Mouse (Mus musculus): ENCODE measurements around the gene Insm2. TPM values are rescaled to one million over a fixed set of nuclear protein-coding genes. Genes with fewer than 3 reads are reported as not detected.

Insm2 gene
- total RNA-seq, 2 experiments from 2014 or later, result 0.37 to 0.49 TPM

- intact Hi-C loops (cut with DNase I), result no loop called here
- peak; percentile 6 to 37 for DNase-seq (ENCODE audit: low spot score in 2 of 2)
Observed at GRCm38 (mm10) chr12:55599639-55600502, 644 bp downstream of the Insm2 start.

GRCm38 (mm10) chr12:55600503-55600994 lies 1.3 kb downstream of the Insm2 start:
- no peak for DNase-seq (ENCODE audit: low spot score in 2 of 2)
- intact Hi-C loops (cut with DNase I), result no loop called here

- no peak for DNase-seq (ENCODE audit: low spot score in 2 of 2)
- intact Hi-C loops (cut with DNase I), result no loop called here
Observed at GRCm38 (mm10) chr12:55604411-55604810, 5.2 kb downstream of the Insm2 start.

GRCm38 (mm10) chr12:55607902-55608301 lies 8.7 kb downstream of the Insm2 start:
- DNase-seq (ENCODE audit: low spot score in 2 of 2), result no peak
- intact Hi-C loops (cut with DNase I), result no loop called here

GRCm38 (mm10) chr12:55610812-55611211 lies 11.6 kb downstream of the Insm2 start:
- intact Hi-C loops (cut with DNase I), result no loop called here
- no peak for DNase-seq (ENCODE audit: low spot score in 2 of 2)

- no peak for DNase-seq (ENCODE audit: low spot score in 2 of 2)
- intact Hi-C loops (cut with DNase I), result no loop called here
Observed at GRCm38 (mm10) chr12:55620321-55620720, 21.1 kb downstream of the Insm2 start.

GRCm38 (mm10) chr12:55622615-55623245 lies 23.5 kb downstream of the Insm2 start:
- DNase-seq (ENCODE audit: low spot score in 2 of 2), result peak in 1 of 2 experiments; percentile 38
- intact Hi-C loops (cut with DNase I), result no loop called here

- intact Hi-C loops (cut with DNase I), result no loop called here
Observed at GRCm38 (mm10) chr12:55623254-55623653, 24.0 kb downstream of the Insm2 start.

GRCm38 (mm10) chr12:55626711-55627110 lies 27.5 kb downstream of the Insm2 start:
- intact Hi-C loops (cut with DNase I), result no loop called here
- no peak for DNase-seq (ENCODE audit: low spot score in 2 of 2)

More at GRCm38 (mm10) chr12:55623254-55623653, 24.0 kb downstream of the Insm2 start:
- DNase-seq (ENCODE audit: low spot score in 2 of 2), result no peak

GRCm38 (mm10) chr12:55648011-55648525 lies 48.8 kb downstream of the Insm2 start:
- no peak for DNase-seq (ENCODE audit: low spot score in 2 of 2)
- intact Hi-C loops (cut with DNase I), result no loop called here

Other genes with a start within 250 kb of the Insm2 start
- gene Psma6, start 215.2 kb upstream of the Insm2 start, total RNA-seq (2021), result 100 to 1,000 TPM; 139 to 142 TPM
- 10 to 100 TPM; 28.3 to 46.4 TPM for gene Nfkbia, start 106.8 kb upstream of the Insm2 start, total RNA-seq (2021)
- not detected for gene Aldoart2, start 34.2 kb upstream of the Insm2 start, total RNA-seq (2021)
- gene Ralgapa1, start 221.7 kb downstream of the Insm2 start, total RNA-seq (2021), result 100 to 1,000 TPM; 112 to 126 TPM
- gene Brms1l, start 236.9 kb downstream of the Insm2 start, total RNA-seq (2021), result 10 to 100 TPM; 58.7 to 63.8 TPM